13 mouse cellular contexts compared by ENCODE assay signal in the genomic region with DNA sequence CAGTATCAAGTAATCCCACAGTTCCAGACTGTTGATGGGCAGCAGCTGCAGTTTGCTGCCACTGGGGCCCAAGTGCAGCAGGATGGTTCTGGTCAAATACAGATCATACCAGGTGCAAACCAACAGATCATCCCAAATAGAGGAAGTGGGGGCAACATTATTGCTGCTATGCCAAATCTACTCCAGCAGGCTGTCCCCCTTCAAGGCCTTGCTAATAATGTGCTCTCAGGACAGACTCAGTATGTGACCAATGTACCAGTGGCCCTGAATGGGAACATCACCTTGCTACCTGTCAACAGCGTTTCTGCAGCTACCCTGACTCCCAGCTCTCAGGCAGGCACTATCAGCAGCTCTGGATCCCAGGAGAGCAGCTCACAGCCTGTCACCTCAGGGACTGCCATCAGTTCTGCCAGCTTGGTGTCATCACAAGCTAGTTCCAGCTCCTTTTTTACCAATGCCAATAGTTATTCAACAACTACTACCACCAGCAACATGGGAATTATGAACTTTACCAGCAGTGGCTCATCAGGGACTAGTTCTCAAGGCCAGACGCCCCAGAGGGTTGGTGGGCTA. TPM values are rescaled to one million over a fixed set of nuclear protein-coding genes. Genes with fewer than 3 reads are reported as not detected.
DNase-seq lines count a peak whose midpoint lies in the region; ATAC-seq and TF ChIP-seq lines count a peak whose summit lies in the region.
"Had no signal": no experiment of that assay in that cellular context is flagged by ENCODE, and none has a peak within 500 bp of the region (broad histone marks: within the 10 kb centered on the region; RNA-seq: fewer than 3 reads in every experiment).

No protein-coding gene starts in this region.

- no peak for TF ChIP-seq CTCF in E14TG2a.4 (conservative IDR thresholded peaks at IDR 0.05; ENCODE audit: low read length)

- no peaks in the 10 kb centered on the region for H3K27me3 ChIP-seq in forebrain, embryonic 13.5 days
- H3K27me3 ChIP-seq in forebrain, embryonic 11.5 days (ENCODE audit: control insufficient read depth, insufficient read depth, low read length), result no peaks in the 10 kb centered on the region
- no peaks in the 10 kb centered on the region for H3K27me3 ChIP-seq in liver, embryonic 13.5 days
- H3K27me3 ChIP-seq in E14TG2a.4 (ENCODE audit: insufficient read depth, low read length), result no peaks in the 10 kb centered on the region
- no peaks in the 10 kb centered on the region for H3K27me3 ChIP-seq in limb, embryonic 13.5 days

- H3K27ac ChIP-seq in forebrain, embryonic 13.5 days, result no peak overlapping the region
- no peak overlapping the region for H3K27ac ChIP-seq in forebrain, embryonic 11.5 days (ENCODE audit: low read depth, low read length)
- peak overlapping the region; percentile 48; the same call in 1 of the 2 replicates for H3K27ac ChIP-seq in liver, embryonic 13.5 days
- H3K27ac ChIP-seq in limb, embryonic 13.5 days, result no peak overlapping the region

- H3K4me3 ChIP-seq in forebrain, embryonic 13.5 days, result no peak overlapping the region
- no peak overlapping the region for H3K4me3 ChIP-seq in forebrain, embryonic 11.5 days (ENCODE audit: low read depth, low read length)
- H3K4me3 ChIP-seq in liver, embryonic 13.5 days (replicated peaks), result no peak overlapping the region
- peak overlapping the region; percentile 75 for H3K4me3 ChIP-seq in E14TG2a.4 (replicated peaks; ENCODE audit: low read length)
- H3K4me3 ChIP-seq in limb, embryonic 13.5 days, result no peak overlapping the region

- H3K9ac ChIP-seq in forebrain, embryonic 13.5 days, result 0 out of 2 replicates have a peak overlapping the region, but pooled peaks have one; percentile 8
- no peak overlapping the region for H3K9ac ChIP-seq in forebrain, embryonic 11.5 days (ENCODE audit: low read length)
- H3K9ac ChIP-seq in liver, embryonic 13.5 days, result peak overlapping the region; percentile 35
- H3K9ac ChIP-seq in limb, embryonic 13.5 days, result peak overlapping the region; percentile 36; the same call in 1 of the 2 replicates

- H3K4me2 ChIP-seq in forebrain, embryonic 13.5 days, result no peak overlapping the region; the same call in 1 of the 2 replicates
- no peak overlapping the region for H3K4me2 ChIP-seq in forebrain, embryonic 11.5 days (ENCODE audit: low read depth, low read length, severe bottlenecking)
- H3K4me2 ChIP-seq in liver, embryonic 13.5 days, result peak overlapping the region; percentile 38
- 0 out of 2 replicates have a peak overlapping the region, but pooled peaks have one; percentile 11 for H3K4me2 ChIP-seq in limb, embryonic 13.5 days (replicated peaks)

- WGBS in forebrain, embryonic 13.5 days, result 79% methylated on average over 2 of the region's 2 CpGs
- WGBS in forebrain, embryonic 11.5 days, result 88% methylated on average over 2 of the region's 2 CpGs
- 72% methylated on average over 2 of the region's 2 CpGs for WGBS in liver, embryonic 13.5 days (ENCODE audit: insufficient replicate concordance)
- 72% methylated on average over 2 of the region's 2 CpGs for WGBS in limb, embryonic 13.5 days

- no peak for DNase-seq in forebrain, embryonic 11.5 days (ENCODE audit: low spot score)
- DNase-seq in liver, embryonic 13.5 days, result no peak
- DNase-seq in liver, result no peak
- no peak for DNase-seq in spleen, postnatal 10 days (ENCODE audit: low spot score in 2 of 2)
- no peak for DNase-seq in layer of hippocampus, adult 9-10 months (ENCODE audit: low spot score)
- DNase-seq: cerebellum, postnatal 25 days; gastrocnemius, postnatal 36 days; kidney, postnatal 14 days; thymus, postnatal 14 days had no signal

- peaks cover 48% of the 10 kb centered on the region for H3K4me1 ChIP-seq in forebrain, embryonic 13.5 days
- H3K4me1 ChIP-seq in forebrain, embryonic 11.5 days (replicated peaks; ENCODE audit: control insufficient read depth, insufficient read depth, low read length), result peaks cover 9% of the 10 kb centered on the region
- H3K4me1 ChIP-seq in liver, embryonic 13.5 days (replicated peaks), result peaks cover 68% of the 10 kb centered on the region
- H3K4me1 ChIP-seq in E14TG2a.4 (replicated peaks; ENCODE audit: low read depth, low read length), result peaks cover 69% of the 10 kb centered on the region
- H3K4me1 ChIP-seq in limb, embryonic 13.5 days, result peaks cover 52% of the 10 kb centered on the region

- ATAC-seq in forebrain, embryonic 13.5 days, result no peak
- ATAC-seq in forebrain, embryonic 11.5 days (replicated peaks; ENCODE audit: low FRiP score), result no peak
- ATAC-seq in liver, embryonic 13.5 days (ENCODE audit: low read depth), result no peak
- ATAC-seq in limb, embryonic 13.5 days (ENCODE audit: low FRiP score, low read depth), result no peak
- ATAC-seq: hindbrain, embryonic 16.5 days had no signal

- H3K36me3 ChIP-seq in forebrain, embryonic 13.5 days (ENCODE audit: poor library complexity, severe bottlenecking), result peaks cover 60% of the 10 kb centered on the region
- peaks cover 30% of the 10 kb centered on the region for H3K36me3 ChIP-seq in forebrain, embryonic 11.5 days (ENCODE audit: control insufficient read depth, insufficient read depth, low read length)
- H3K36me3 ChIP-seq in liver, embryonic 13.5 days, result peaks cover 60% of the 10 kb centered on the region
- H3K36me3 ChIP-seq in E14TG2a.4 (ENCODE audit: insufficient read depth, low read length), result peaks cover 64% of the 10 kb centered on the region
- peaks cover 58% of the 10 kb centered on the region for H3K36me3 ChIP-seq in limb, embryonic 13.5 days

- no peaks in the 10 kb centered on the region for H3K9me3 ChIP-seq in forebrain, embryonic 13.5 days (replicated peaks)
- H3K9me3 ChIP-seq in forebrain, embryonic 11.5 days (ENCODE audit: control insufficient read depth, low read length), result no peaks in the 10 kb centered on the region
- H3K9me3 ChIP-seq in liver, embryonic 13.5 days (replicated peaks), result no peaks in the 10 kb centered on the region
- H3K9me3 ChIP-seq in E14TG2a.4 (ENCODE audit: low read length), result no peaks in the 10 kb centered on the region
- no peaks in the 10 kb centered on the region for H3K9me3 ChIP-seq in limb, embryonic 13.5 days

RNA-seq across cellular contexts. Expression of a gene that starts 2.7 kb away (rescaled TPM):
- 7.0 and 8.1 TPM in 2 replicates for polyA plus RNA-seq in forebrain, embryonic 13.5 days (2015; fragmentation: Nextera tagmentation; extraction: Ambion mirVana)
- polyA plus RNA-seq in forebrain, embryonic 11.5 days (2014; fragmentation: Nextera tagmentation; extraction: Ambion mirVana), result 12.2 and 12.5 TPM in 2 replicates
- polyA plus RNA-seq in liver, embryonic 13.5 days (2015; fragmentation: Nextera tagmentation; extraction: Ambion mirVana), result 4.0 and 4.3 TPM in 2 replicates
- polyA plus RNA-seq in limb, embryonic 13.5 days (2015; fragmentation: Nextera tagmentation; extraction: Ambion mirVana), result 11.6 and 12.0 TPM in 2 replicates

RNA-seq across cellular contexts. Expression of a gene that starts 36.5 kb away (rescaled TPM):
- polyA plus RNA-seq in forebrain, embryonic 13.5 days (2015; fragmentation: Nextera tagmentation; extraction: Ambion mirVana), result 0.19 and 0.20 TPM in 2 replicates
- 1.0 TPM in 1 of 2 replicates, not detected in the other for polyA plus RNA-seq in forebrain, embryonic 11.5 days (2014; fragmentation: Nextera tagmentation; extraction: Ambion mirVana)
- polyA plus RNA-seq in liver, embryonic 13.5 days (2015; fragmentation: Nextera tagmentation; extraction: Ambion mirVana), result 0.14 and 0.42 TPM in 2 replicates
- polyA plus RNA-seq in limb, embryonic 13.5 days (2015; fragmentation: Nextera tagmentation; extraction: Ambion mirVana), result 0.23 and 0.36 TPM in 2 replicates

RNA-seq across cellular contexts. Expression of a gene that starts 41.7 kb away (rescaled TPM):
- polyA plus RNA-seq in forebrain, embryonic 13.5 days (2015; fragmentation: Nextera tagmentation; extraction: Ambion mirVana), result 0.15 and 0.18 TPM in 2 replicates
- 0.20 and 0.52 TPM in 2 replicates for polyA plus RNA-seq in forebrain, embryonic 11.5 days (2014; fragmentation: Nextera tagmentation; extraction: Ambion mirVana)
- polyA plus RNA-seq in liver, embryonic 13.5 days (2015; fragmentation: Nextera tagmentation; extraction: Ambion mirVana), result 0.07 and 0.09 TPM in 2 replicates
- polyA plus RNA-seq in limb, embryonic 13.5 days (2015; fragmentation: Nextera tagmentation; extraction: Ambion mirVana), result 6.0 and 7.4 TPM in 2 replicates

RNA-seq across cellular contexts. Expression of a gene that starts 50.2 kb away (rescaled TPM):
- polyA plus RNA-seq in forebrain, embryonic 13.5 days (2015; fragmentation: Nextera tagmentation; extraction: Ambion mirVana), result 88.9 and 90.9 TPM in 2 replicates
- 87.9 and 97.2 TPM in 2 replicates for polyA plus RNA-seq in forebrain, embryonic 11.5 days (2014; fragmentation: Nextera tagmentation; extraction: Ambion mirVana)
- polyA plus RNA-seq in liver, embryonic 13.5 days (2015; fragmentation: Nextera tagmentation; extraction: Ambion mirVana), result 108 and 112 TPM in 2 replicates
- polyA plus RNA-seq in limb, embryonic 13.5 days (2015; fragmentation: Nextera tagmentation; extraction: Ambion mirVana), result 59.5 and 62.6 TPM in 2 replicates

RNA-seq across cellular contexts. Expression of a gene that starts 58.1 kb away (rescaled TPM):
- polyA plus RNA-seq in forebrain, embryonic 13.5 days (2015; fragmentation: Nextera tagmentation; extraction: Ambion mirVana), result 64.1 and 66.5 TPM in 2 replicates
- polyA plus RNA-seq in forebrain, embryonic 11.5 days (2014; fragmentation: Nextera tagmentation; extraction: Ambion mirVana), result 103 and 114 TPM in 2 replicates
- polyA plus RNA-seq in liver, embryonic 13.5 days (2015; fragmentation: Nextera tagmentation; extraction: Ambion mirVana), result 60.9 and 61.9 TPM in 2 replicates
- 75.9 and 76.6 TPM in 2 replicates for polyA plus RNA-seq in limb, embryonic 13.5 days (2015; fragmentation: Nextera tagmentation; extraction: Ambion mirVana)

Comparison
In these comparisons a context has a peak if more than half of its experiments do, and no peak if none do; other contexts are left out.
1. H3K4me2 ChIP-seq: peak in liver, embryonic 13.5 days (single experiment) and limb, embryonic 13.5 days (single experiment); none in forebrain, embryonic 13.5 days (single experiment) and forebrain, embryonic 11.5 days (single experiment).